Mouse (Mus musculus): ENCODE data around the gene Nsun2. TPM values are rescaled to one million over a fixed set of nuclear protein-coding genes. Genes with fewer than 3 reads are reported as not detected.
"Not testable (repeated sequence)": the region's sequence is repeated elsewhere in the genome, so short reads cannot be mapped to it uniquely, and the experiment has no call there.

The Nsun2 gene
- total RNA-seq, 2 experiments from 2014 or later, result 64.2 to 68.9 TPM

- intact Hi-C loops (cut with DNase I), result loop anchor here (5.0 kb wide), 1 partner anchor 104 kb away; no protein-coding TSS in a partner anchor
- peak; percentile 99 to 100 for DNase-seq (ENCODE audit: low spot score in 2 of 2)
Measured at GRCm38 (mm10) chr13:69611398-69612174, 78.0 kb downstream of the Nsun2 start, which contains the start of gene Srd5a1. TSS of gene Srd5a1 (minus strand) at chr13:69611442.

- no peak for DNase-seq (ENCODE audit: low spot score in 2 of 2)
- intact Hi-C loops (cut with DNase I), result loop anchor here (5.0 kb wide), 1 partner anchor 105 kb away; no protein-coding TSS in a partner anchor
Measured at GRCm38 (mm10) chr13:69612175-69612544, 78.6 kb downstream of the Nsun2 start.

GRCm38 (mm10) chr13:69616716-69617115, 83.2 kb downstream of the Nsun2 start:
- intact Hi-C loops (cut with DNase I), result no loop called here
- no peak for DNase-seq (ENCODE audit: low spot score in 2 of 2)

- DNase-seq (ENCODE audit: low spot score in 2 of 2), result no peak
- intact Hi-C loops (cut with DNase I), result no loop called here
Measured at GRCm38 (mm10) chr13:69623843-69624242, 90.3 kb downstream of the Nsun2 start.

- DNase-seq (ENCODE audit: low spot score in 2 of 2), result no peak
- intact Hi-C loops (cut with DNase I), result no loop called here
Measured at GRCm38 (mm10) chr13:69624510-69624909, 91.0 kb downstream of the Nsun2 start.

GRCm38 (mm10) chr13:69627941-69628340, 94.4 kb downstream of the Nsun2 start:
- intact Hi-C loops (cut with DNase I), result no loop called here
- DNase-seq (ENCODE audit: low spot score in 2 of 2), result no peak

- intact Hi-C loops (cut with DNase I), result no loop called here
- DNase-seq (ENCODE audit: low spot score in 2 of 2), result no peak
Measured at GRCm38 (mm10) chr13:69630576-69630975, 97.0 kb downstream of the Nsun2 start.

GRCm38 (mm10) chr13:69631111-69631510, 97.6 kb downstream of the Nsun2 start:
- DNase-seq (ENCODE audit: low spot score in 2 of 2), result no peak
- intact Hi-C loops (cut with DNase I), result no loop called here

GRCm38 (mm10) chr13:69631659-69632058, 98.1 kb downstream of the Nsun2 start:
- intact Hi-C loops (cut with DNase I), result no loop called here

GRCm38 (mm10) chr13:69633551-69633950, 100.0 kb downstream of the Nsun2 start:
- intact Hi-C loops (cut with DNase I), result no loop called here
- no peak for DNase-seq (ENCODE audit: low spot score in 2 of 2)

More at GRCm38 (mm10) chr13:69631659-69632058, 98.1 kb downstream of the Nsun2 start:
- DNase-seq (ENCODE audit: low spot score in 2 of 2), result no peak

GRCm38 (mm10) chr13:69633988-69634387, 100.4 kb downstream of the Nsun2 start:
- no peak for DNase-seq (ENCODE audit: low spot score in 2 of 2)
- intact Hi-C loops (cut with DNase I), result no loop called here

GRCm38 (mm10) chr13:69635836-69636235, 102.3 kb downstream of the Nsun2 start:
- intact Hi-C loops (cut with DNase I); DNase-seq (ENCODE audit: low spot score in 2 of 2): not testable (repeated sequence)

GRCm38 (mm10) chr13:69636375-69636774, 102.8 kb downstream of the Nsun2 start:
- intact Hi-C loops (cut with DNase I), result no loop called here
- DNase-seq (ENCODE audit: low spot score in 2 of 2), result no peak

GRCm38 (mm10) chr13:69636816-69637215, 103.3 kb downstream of the Nsun2 start:
- intact Hi-C loops (cut with DNase I), result no loop called here
- DNase-seq (ENCODE audit: low spot score in 2 of 2), result no peak

- intact Hi-C loops (cut with DNase I), result no loop called here
- DNase-seq (ENCODE audit: low spot score in 2 of 2), result no peak
Measured at GRCm38 (mm10) chr13:69637657-69638056, 104.1 kb downstream of the Nsun2 start.

- DNase-seq (ENCODE audit: low spot score in 2 of 2), result no peak
- intact Hi-C loops (cut with DNase I), result no loop called here
Measured at GRCm38 (mm10) chr13:69638108-69638626, 104.6 kb downstream of the Nsun2 start.

- DNase-seq (ENCODE audit: low spot score in 2 of 2), result no peak
- intact Hi-C loops (cut with DNase I), result no loop called here
Measured at GRCm38 (mm10) chr13:69639251-69639650, 105.7 kb downstream of the Nsun2 start.

- intact Hi-C loops (cut with DNase I), result no loop called here
- DNase-seq (ENCODE audit: low spot score in 2 of 2), result no peak
Measured at GRCm38 (mm10) chr13:69640126-69640525, 106.6 kb downstream of the Nsun2 start.

- intact Hi-C loops (cut with DNase I), result no loop called here
- no peak for DNase-seq (ENCODE audit: low spot score in 2 of 2)
Measured at GRCm38 (mm10) chr13:69640541-69640940, 107.0 kb downstream of the Nsun2 start.

- intact Hi-C loops (cut with DNase I), result no loop called here
- no peak for DNase-seq (ENCODE audit: low spot score in 2 of 2)
Measured at GRCm38 (mm10) chr13:69641017-69641416, 107.5 kb downstream of the Nsun2 start.

GRCm38 (mm10) chr13:69642656-69643216, 109.2 kb downstream of the Nsun2 start:
- DNase-seq (ENCODE audit: low spot score in 2 of 2), result no peak
- intact Hi-C loops (cut with DNase I), result no loop called here
